Mouse (Mus musculus): ENCODE data around the gene Dnmt3l. TPM values are rescaled to one million over a fixed set of nuclear protein-coding genes. Genes with fewer than 3 reads are reported as not detected.

Dnmt3l gene
- not detected for polyA plus RNA-seq (2017; shearing (Covaris generic))

GRCm38 (mm10) chr10:78041647-78042046 lies at the start of gene Dnmt3l:
Gene Dnmt3l (plus strand): TSS chr10:78041947.

DNA sequence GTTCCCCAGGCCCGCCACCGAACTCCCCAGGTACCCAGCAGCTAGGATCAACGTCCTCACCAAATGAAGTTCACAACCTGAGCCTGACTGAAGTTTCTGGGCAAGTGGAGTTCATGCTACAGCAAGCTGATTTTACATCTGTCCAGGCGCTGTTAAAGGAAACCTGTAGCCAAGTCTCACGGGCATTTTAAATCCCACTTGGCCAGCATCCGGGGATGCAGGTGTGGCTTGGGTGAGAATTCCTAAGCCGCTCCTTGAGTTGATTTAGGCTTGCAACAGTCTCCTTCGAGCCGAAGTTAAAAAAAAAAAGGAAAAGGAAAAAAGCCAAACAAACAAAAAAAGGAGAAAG lies 31.8 kb upstream of the Dnmt3l start, which contains the start of gene Pfkl:
Gene Pfkl, minus strand, starts transcription at position 139 of the 349 bp plus-strand sequence.

DNA sequence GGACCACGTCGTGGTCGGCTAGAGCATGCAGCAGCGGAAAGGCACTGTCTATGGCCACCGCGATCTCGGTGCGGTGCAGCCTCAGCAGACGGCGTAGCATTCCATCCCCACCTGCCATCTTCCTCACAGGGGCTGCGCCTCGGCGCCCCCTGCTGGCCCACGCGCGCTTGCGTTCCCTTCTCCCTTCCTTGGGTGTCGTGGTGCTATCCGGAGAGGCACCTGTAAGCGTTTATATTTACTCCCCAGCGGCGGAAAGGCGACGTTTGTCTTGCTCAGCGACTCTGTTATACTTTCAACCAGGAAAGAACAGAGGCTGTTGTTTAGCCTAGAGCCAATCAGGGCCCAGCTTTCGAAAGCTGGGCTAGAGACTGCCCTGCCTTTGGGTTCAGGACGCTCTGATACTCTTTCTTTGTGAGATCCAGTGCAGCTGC lies 1.7 kb downstream of the Dnmt3l start, which contains the start of gene Aire:
Gene Aire, minus strand, starts transcription at position 205 of the 431 bp plus-strand sequence.

DNA sequence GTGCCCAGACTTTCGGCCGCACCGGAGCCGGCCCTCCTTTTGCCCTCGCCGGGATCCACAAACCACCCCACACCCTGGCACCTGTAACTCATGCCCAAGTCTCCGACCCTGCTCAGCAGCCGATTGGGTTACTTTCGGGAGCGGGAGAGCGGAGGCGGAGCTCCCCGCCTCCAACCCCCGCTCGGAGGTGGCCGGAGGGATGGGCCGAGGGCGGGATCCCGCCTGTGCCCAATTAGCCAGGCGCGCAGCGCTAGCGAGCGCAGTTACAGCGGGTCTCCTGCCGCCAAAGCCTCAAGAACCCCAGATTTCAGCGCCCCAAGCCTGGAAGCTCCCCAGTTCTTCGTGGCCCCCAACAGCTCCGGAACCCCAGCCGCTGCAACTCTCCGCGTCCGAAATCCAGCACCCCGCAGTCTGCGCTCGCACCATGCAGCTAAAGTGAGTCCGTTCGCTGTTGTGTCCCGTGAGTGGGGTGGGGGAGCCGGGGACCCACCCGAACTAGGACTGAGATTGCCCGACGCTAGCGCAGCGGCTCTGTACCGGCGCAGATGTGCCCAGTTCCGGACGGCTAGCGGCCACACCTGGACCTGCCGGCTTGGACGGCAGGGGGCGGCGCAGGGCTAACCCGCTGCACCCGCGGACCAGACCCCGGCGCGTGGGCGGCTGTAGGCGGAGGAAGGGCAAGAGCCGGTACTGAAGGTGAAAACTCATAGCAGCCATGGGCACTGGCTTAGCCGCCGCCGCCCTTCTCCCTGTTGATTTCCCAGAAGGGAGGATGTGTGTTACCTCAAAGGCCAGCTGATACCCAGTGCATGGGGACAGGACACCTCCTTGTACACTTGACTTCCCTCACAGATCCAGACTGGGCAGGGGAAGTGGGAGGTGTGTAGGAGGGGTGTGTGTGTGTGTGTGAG lies 27.6 kb downstream of the Dnmt3l start, which contains the start of gene Icosl:
Gene Icosl, plus strand, starts transcription at position 202 of the 911 bp plus-strand sequence.

Other genes starting within 250 kb of the Dnmt3l start
- not detected for gene Gm9639, start 246.9 kb upstream of the Dnmt3l start, polyA plus RNA-seq (2017; shearing (Covaris generic))
- not detected for gene Gm19668, start 242.8 kb upstream of the Dnmt3l start, polyA plus RNA-seq (2017; shearing (Covaris generic))
- not detected for gene Gm9507, start 230.1 kb upstream of the Dnmt3l start, polyA plus RNA-seq (2017; shearing (Covaris generic))
- not detected for gene Gm2696, start 227.3 kb upstream of the Dnmt3l start, polyA plus RNA-seq (2017; shearing (Covaris generic))
- not detected for gene Krtap10-4, start 214.9 kb upstream of the Dnmt3l start, polyA plus RNA-seq (2017; shearing (Covaris generic))
- gene Krtap10-10, start 206.0 kb upstream of the Dnmt3l start, polyA plus RNA-seq (2017; shearing (Covaris generic)) = not detected
- gene Gm36176, start 195.1 kb upstream of the Dnmt3l start, polyA plus RNA-seq (2017; shearing (Covaris generic)) = not detected
- not detected for gene Gm10318, start 189.1 kb upstream of the Dnmt3l start, polyA plus RNA-seq (2017; shearing (Covaris generic))
- not detected for gene Gm3285, start 180.0 kb upstream of the Dnmt3l start, polyA plus RNA-seq (2017; shearing (Covaris generic))
- gene Lrrc3, start 139.4 kb upstream of the Dnmt3l start, polyA plus RNA-seq (2017; shearing (Covaris generic)) = not detected
- gene Trpm2, start 71.4 kb upstream of the Dnmt3l start, polyA plus RNA-seq (2017; shearing (Covaris generic)) = 0.74 TPM
- 7.1 TPM for gene 1810043G02Rik, start 63.4 kb upstream of the Dnmt3l start, polyA plus RNA-seq (2017; shearing (Covaris generic))
- 125 TPM for gene Pfkl, start 31.9 kb upstream of the Dnmt3l start, polyA plus RNA-seq (2017; shearing (Covaris generic))
- 0.32 TPM for gene Aire, start 1.7 kb downstream of the Dnmt3l start, polyA plus RNA-seq (2017; shearing (Covaris generic))
- 12.5 TPM for gene Icosl, start 27.4 kb downstream of the Dnmt3l start, polyA plus RNA-seq (2017; shearing (Covaris generic))
- gene D10Jhu81e, start 127.8 kb downstream of the Dnmt3l start, polyA plus RNA-seq (2017; shearing (Covaris generic)) = 44.1 TPM
- gene Pwp2, start 143.2 kb downstream of the Dnmt3l start, polyA plus RNA-seq (2017; shearing (Covaris generic)) = 20.6 TPM
- 47.4 TPM for gene Trappc10, start 202.7 kb downstream of the Dnmt3l start, polyA plus RNA-seq (2017; shearing (Covaris generic))

All from effector memory CD4-positive, alpha-beta T cell, adult 5 months (primary cell).